Mouse (Mus musculus) brain, embryonic 14.5 days (tissue): ENCODE measurements around the gene Ramp3.

Experiments
- CTCF ChIP-seq: fragments of 200-500 bp; IDR thresholded peaks from 2 replicates; pipeline ENCODE4 v1.5.1; 2012; ENCODE audit warnings: inconsistent platforms, mild to moderate bottlenecking, moderate library complexity, borderline replicate concordance; ENCODE audit not compliant: insufficient read depth, insufficient read length; ENCODE audit errors: extremely low read depth
- POLR2A ChIP-seq: fragments of 200-500 bp; IDR thresholded peaks from 2 replicates; pipeline ENCODE4 v1.6.1; 2012; ENCODE audit warnings: mild to moderate bottlenecking, inconsistent platforms, borderline replicate concordance; ENCODE audit not compliant: poor library complexity, insufficient read depth, insufficient read length, severe bottlenecking; ENCODE audit errors: extremely low read depth

- TF ChIP-seq CTCF = no peak
- TF ChIP-seq POLR2A = no peak
Observed at GRCm38 (mm10) chr11:6680397-6680818, 22.1 kb downstream of the Ramp3 start.
